In genomic region chr9:105131253-105132001, GRCm38 (mm10) we compare ENCODE assay signal across 8 mouse cellular contexts. TPM values are rescaled to one million over a fixed set of nuclear protein-coding genes. Genes with fewer than 3 reads are reported as not detected.
DNase-seq lines count a peak whose midpoint lies in the region; ATAC-seq lines count a peak whose summit lies in the region.

TSS of gene Nudt16 (minus strand) at chr9:105131824.

- peak within 1 kb of the TSS; percentile 84 for H3K9ac ChIP-seq in hindbrain, embryonic 14.5 days

- under 1% methylated on average over 54 of the region's 60 CpGs for WGBS in hindbrain, embryonic 14.5 days

- peak; percentile 94 for DNase-seq in R1 (ENCODE audit: low read depth, low spot score)
- DNase-seq in cerebellum, postnatal 25 days = peak; percentile 89 to 92
- DNase-seq in frontal cortex, postnatal 25 days (ENCODE audit: low spot score in 2 of 2) = peak; percentile 72 to 82
- peak; percentile 89 for DNase-seq in hindbrain, embryonic 14.5 days (ENCODE audit: low spot score)
- peak; percentile 87 to 88 for DNase-seq in layer of hippocampus, postnatal 36 days
- DNase-seq in lung, postnatal 36 days = peak; percentile 97
- peak; percentile 95 for DNase-seq in retina, postnatal 1 day
- DNase-seq in urinary bladder, adult 18-20 months (ENCODE audit: low spot score in 2 of 2) = peak; percentile 83 to 88

- no peaks in the 10 kb centered on the region for H3K9me3 ChIP-seq in hindbrain, embryonic 14.5 days (ENCODE audit: control insufficient read depth, low read length)

- H3K4me2 ChIP-seq in hindbrain, embryonic 14.5 days (replicated peaks) = peak within 1 kb of the TSS; percentile 72

- no peaks in the 10 kb centered on the region for H3K27me3 ChIP-seq in hindbrain, embryonic 14.5 days (ENCODE audit: control insufficient read depth, insufficient read depth, low read length)

- peak within 1 kb of the TSS; percentile 93 for H3K27ac ChIP-seq in hindbrain, embryonic 14.5 days

- H3K4me3 ChIP-seq in hindbrain, embryonic 14.5 days (replicated peaks; ENCODE audit: low read length) = peak within 1 kb of the TSS; percentile 77

- no peaks in the 10 kb centered on the region for H3K36me3 ChIP-seq in hindbrain, embryonic 14.5 days (replicated peaks; ENCODE audit: control insufficient read depth, insufficient read depth)

- H3K4me1 ChIP-seq in hindbrain, embryonic 14.5 days (replicated peaks; ENCODE audit: control insufficient read depth, insufficient read depth, low read length) = peaks cover 21% of the 10 kb centered on the region

- ATAC-seq in hindbrain, embryonic 14.5 days (ENCODE audit: low FRiP score) = peak; percentile 98

RNA-seq across cellular contexts. Expression of gene Nudt16, which starts in this region (rescaled TPM):
- 26.7 and 26.8 TPM in 2 replicates for polyA plus RNA-seq in hindbrain, embryonic 14.5 days (2014; fragmentation: Nextera tagmentation; extraction: Ambion mirVana)
- 10 to 100 TPM; 15.6 to 16.2 TPM for total RNA-seq in layer of hippocampus, postnatal 36 days (2021)

Comparison
In these comparisons a context has a peak if more than half of its experiments do, and no peak if none do; other contexts are left out.
1. Peak in every context shown above with its lines: DNase-seq, ATAC-seq, H3K4me3 ChIP-seq and H3K27ac ChIP-seq.